Mouse (Mus musculus) NIH3T3 (cell line): ENCODE results near the gene Gm12253.

Experiments used
- DNase-seq: peaks from one replicate; pipeline ENCODE4 v3.0.0-alpha.2; 2012; ENCODE audit warnings: low read depth

Gm12253 gene

DNA sequence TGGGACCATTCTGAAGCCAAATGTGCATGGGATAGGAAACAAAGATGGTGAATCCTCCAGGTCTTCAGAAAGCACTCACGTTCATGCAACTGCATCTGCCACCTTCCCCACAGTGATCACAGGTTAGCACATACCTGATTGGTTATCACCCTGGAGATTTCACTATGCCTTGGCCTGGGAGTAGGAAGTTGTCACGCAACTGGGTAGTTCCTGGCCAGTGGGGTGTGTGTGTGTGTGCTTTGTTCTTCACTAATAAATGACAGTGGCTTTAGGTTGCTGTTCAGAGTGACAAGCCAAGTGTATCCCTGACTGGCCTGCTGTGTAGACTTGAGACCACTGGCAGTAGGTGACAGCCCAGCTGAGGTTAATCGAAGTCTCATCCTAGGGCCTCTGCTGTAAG, at the start of gene Gm12253:
Gene Gm12253 (plus strand): TSS at position 301 of the 400 bp plus-strand sequence.
- no peak for DNase-seq

DNA sequence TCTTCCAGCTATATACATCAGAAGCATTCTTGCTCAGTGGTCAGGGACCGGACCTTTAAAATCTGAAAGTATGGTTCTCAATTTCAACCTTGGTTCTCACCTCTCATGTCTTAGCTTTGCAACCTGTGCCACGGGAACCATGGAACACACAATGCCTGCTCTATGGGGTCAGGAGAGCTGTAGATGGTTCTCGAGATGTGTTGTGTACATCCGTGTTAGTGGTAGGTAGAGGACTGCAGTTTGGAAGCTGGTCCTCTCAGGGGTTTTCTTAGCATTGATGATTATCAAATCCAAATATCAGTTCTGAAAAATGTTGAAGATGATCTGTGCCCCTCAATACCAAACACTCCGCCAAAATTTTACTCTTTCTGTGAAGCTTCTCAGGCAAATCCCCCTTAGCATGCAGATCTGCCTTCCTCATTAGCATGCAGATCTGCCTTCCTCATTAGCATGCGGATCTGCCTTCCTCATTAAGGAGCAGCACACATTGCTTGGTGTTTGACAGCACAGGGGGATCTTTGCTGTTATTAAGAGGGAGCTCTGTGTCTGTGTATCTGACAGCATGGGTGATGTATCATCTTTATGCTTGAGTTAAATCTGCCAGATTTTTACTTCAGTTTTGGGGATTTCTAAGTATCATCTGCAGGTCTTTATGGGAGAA, 32.2 kb upstream of the Gm12253 start:
- no peak for DNase-seq

GRCm38 (mm10) chr11:58400655-58401054, 31.7 kb upstream of the Gm12253 start:
- no peak for DNase-seq

DNA sequence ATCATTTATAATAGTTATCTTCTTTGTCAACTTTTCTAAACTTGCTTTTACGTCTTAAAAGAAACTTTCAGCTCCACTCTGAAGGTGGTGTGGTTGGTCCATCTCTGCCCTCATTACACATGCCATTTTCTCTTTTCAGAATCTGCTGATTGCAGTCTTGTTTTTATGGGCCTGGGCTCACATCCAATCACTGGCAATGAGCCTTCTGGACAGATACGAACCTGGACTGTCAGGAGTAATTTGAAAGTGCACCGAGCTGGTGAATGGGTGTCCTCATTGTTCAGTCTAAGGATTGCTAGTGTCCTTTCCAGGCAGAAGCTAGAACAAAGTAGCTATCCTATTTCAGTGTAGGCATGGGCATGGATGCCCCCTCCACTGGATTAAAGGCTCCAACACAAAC, 24.3 kb upstream of the Gm12253 start:
- DNase-seq: no peak

GRCm38 (mm10) chr11:58418336-58418735, 14.0 kb upstream of the Gm12253 start:
- DNase-seq: peak; percentile 20

DNA sequence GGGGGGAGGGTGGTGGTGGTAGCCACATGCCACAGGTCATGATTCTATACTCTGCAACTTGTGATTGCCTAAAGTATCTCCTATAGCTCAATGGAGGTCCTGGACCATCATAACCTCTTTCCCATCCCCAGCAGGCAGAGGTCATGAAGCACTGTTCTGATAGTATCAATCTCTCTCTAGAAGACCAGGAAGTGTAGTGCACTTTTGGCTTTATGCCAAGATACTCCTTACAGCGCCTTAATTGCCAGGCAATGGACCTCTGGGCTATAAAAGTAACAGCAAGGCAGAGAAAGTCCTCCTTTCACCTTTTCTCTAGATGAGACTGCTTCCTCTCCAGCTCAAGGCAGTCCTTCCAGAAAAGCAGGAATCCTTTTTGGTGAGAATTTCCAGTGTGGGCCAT, 11.5 kb upstream of the Gm12253 start, which contains the start of gene 1810065E05Rik:
Gene 1810065E05Rik (plus strand): TSS at position 297 of the 400 bp plus-strand sequence.
- DNase-seq: no peak

DNA sequence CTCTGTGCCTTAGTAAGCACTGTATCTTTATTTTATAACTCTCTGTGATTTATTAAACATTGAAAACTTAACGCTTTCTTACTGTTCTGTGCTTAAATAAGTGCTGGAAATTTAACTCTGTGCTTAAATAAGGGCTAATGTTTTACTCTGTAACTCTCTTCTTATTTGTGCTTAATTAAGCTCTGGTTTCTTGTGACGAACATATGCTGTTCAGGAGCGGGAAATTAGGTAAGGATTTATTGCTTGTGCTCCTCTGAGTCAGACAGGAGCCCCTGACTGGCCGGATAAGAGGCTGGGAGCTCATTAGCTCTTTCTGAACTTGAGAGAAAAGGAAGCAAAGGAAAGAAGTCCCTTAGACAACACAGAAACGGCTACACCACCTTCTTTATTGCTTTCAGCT, 5.5 kb downstream of the Gm12253 start:
- no peak for DNase-seq

- DNase-seq: no peak
These were observed 20.4 kb downstream of the Gm12253 start, which contains the start of gene Lypd9 for GRCm38 (mm10) chr11:58452759-58453158. TSS of gene Lypd9 (minus strand) at chr11:58452923.

- DNase-seq: no peak
These were observed 21.2 kb downstream of the Gm12253 start for GRCm38 (mm10) chr11:58453592-58453991.

DNA sequence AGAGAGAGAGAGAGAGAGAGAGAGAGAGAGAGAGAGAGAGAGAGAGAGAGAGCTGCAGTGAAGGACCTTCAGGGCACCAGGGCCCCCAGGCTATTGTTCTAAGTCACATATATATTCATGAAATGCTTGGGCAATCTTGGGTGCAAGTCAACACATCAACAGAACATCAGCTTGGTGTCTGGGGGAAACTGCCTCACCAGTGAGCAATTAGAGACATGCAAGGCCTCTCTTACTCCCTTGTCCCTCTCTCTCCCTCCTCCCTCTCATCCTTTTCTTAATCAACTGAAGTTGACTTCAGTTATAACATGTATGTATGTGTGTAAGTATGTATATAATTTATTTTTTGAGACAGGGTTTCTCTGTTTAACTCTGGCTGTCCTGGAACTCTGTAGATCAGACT, 29.8 kb downstream of the Gm12253 start, which contains the start of gene Olfr30:
Gene Olfr30 (minus strand): TSS at position 101 of the 400 bp plus-strand sequence.
- DNase-seq: no peak
